Mouse (Mus musculus) embryonic fibroblast, embryonic 13.5 days (primary cell): ENCODE data around the gene Smim24.

Experiments
- CTCF ChIP-seq: IDR thresholded peaks from 2 replicates; pipeline ENCODE4 v1.5.1; 2011; ENCODE audit warnings: mild to moderate bottlenecking, control low read depth, low read length, moderate library complexity, borderline replicate concordance; ENCODE audit not compliant: insufficient read depth
- POLR2A ChIP-seq: IDR thresholded peaks from 2 replicates; pipeline ENCODE4 v1.6.1; 2011; ENCODE audit warnings: low read depth, mild to moderate bottlenecking, control low read depth, low read length, moderate library complexity

- TF ChIP-seq POLR2A = no peak
- TF ChIP-seq CTCF = no peak
Observed at GRCm38 (mm10) chr10:81389373-81389772, 3.5 kb upstream of the Smim24 start.
